Mouse (Mus musculus) inflammation-experienced regulatory T-cells, adult 16 weeks (primary cell): Measurements from ENCODE around the gene Olfr920. TPM values are rescaled to one million over a fixed set of nuclear protein-coding genes. Genes with fewer than 3 reads are reported as not detected.

ENCODE experiments used
- polyA plus RNA-seq: library from polyadenylated mRNA; unstranded; fragments of 100-300 nt; shearing (Covaris generic); gene quantifications from one replicate; pipeline ENCODE4 v1.2.1, GENCODE M21; 2017

Gene Olfr920
- polyA plus RNA-seq = 0.10 TPM

GRCm38 (mm10) chr9:38751999-38752398, at the start of gene Olfr920:
Gene Olfr920 (plus strand): TSS chr9:38752299.

GRCm38 (mm10) chr9:38718102-38718501, 34.0 kb upstream of the Olfr920 start, which contains the start of gene Vwa5a:
Gene Vwa5a (plus strand): TSS chr9:38718268.

DNA sequence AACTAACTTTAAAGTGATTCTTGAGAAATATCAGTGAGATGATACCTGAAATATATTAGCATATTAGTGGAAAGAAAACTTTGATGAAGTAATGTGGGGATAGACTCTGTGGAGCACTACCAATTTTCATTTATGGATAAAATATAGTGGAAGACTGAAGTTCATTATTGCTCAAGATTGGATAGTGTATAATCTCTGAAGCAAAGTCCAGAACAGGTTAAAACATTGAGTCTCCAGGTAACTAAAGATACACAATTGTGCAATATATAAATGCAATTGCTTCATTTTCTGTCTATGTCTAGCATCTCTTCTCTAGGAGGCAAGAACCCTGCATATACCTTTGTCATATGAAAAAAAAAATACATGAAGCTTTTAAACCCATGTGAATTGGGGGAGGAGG, 20.7 kb downstream of the Olfr920 start, which contains the start of gene Olfr921:
Gene Olfr921, plus strand, starts transcription at position 301 of the 400 bp plus-strand sequence.

Other genes starting within 250 kb of the Olfr920 start
- gene Olfr911-ps1, start 230.7 kb upstream of the Olfr920 start, polyA plus RNA-seq = not detected
- not detected for gene Olfr910, start 214.4 kb upstream of the Olfr920 start, polyA plus RNA-seq
- gene Olfr912, start 172.1 kb upstream of the Olfr920 start, polyA plus RNA-seq = 0.09 TPM
- gene Olfr913, start 159.5 kb upstream of the Olfr920 start, polyA plus RNA-seq = not detected
- gene Olfr914, start 147.2 kb upstream of the Olfr920 start, polyA plus RNA-seq = not detected
- gene Olfr916, start 92.4 kb upstream of the Olfr920 start, polyA plus RNA-seq = not detected
- not detected for gene Olfr917, start 86.5 kb upstream of the Olfr920 start, polyA plus RNA-seq
- gene Olfr918, start 77.7 kb upstream of the Olfr920 start, polyA plus RNA-seq = not detected
- gene Olfr919, start 48.6 kb upstream of the Olfr920 start, polyA plus RNA-seq = not detected
- gene Vwa5a, start 34.0 kb upstream of the Olfr920 start, polyA plus RNA-seq = 58.3 TPM
- not detected for gene Olfr921, start 20.8 kb downstream of the Olfr920 start, polyA plus RNA-seq
- gene Olfr922, start 62.3 kb downstream of the Olfr920 start, polyA plus RNA-seq = not detected
- not detected for gene Olfr923, start 74.2 kb downstream of the Olfr920 start, polyA plus RNA-seq
- gene Olfr924, start 92.2 kb downstream of the Olfr920 start, polyA plus RNA-seq = not detected
- not detected for gene Olfr26, start 102.8 kb downstream of the Olfr920 start, polyA plus RNA-seq
- gene Olfr926, start 124.8 kb downstream of the Olfr920 start, polyA plus RNA-seq = not detected
- not detected for gene Olfr930, start 177.5 kb downstream of the Olfr920 start, polyA plus RNA-seq
- gene Olfr933, start 220.0 kb downstream of the Olfr920 start, polyA plus RNA-seq = not detected
- gene Olfr934, start 236.0 kb downstream of the Olfr920 start, polyA plus RNA-seq = not detected
- gene Olfr935, start 247.4 kb downstream of the Olfr920 start, polyA plus RNA-seq = not detected